Mouse (Mus musculus): ENCODE data around the gene Gtf3c2.

GRCm38 (mm10) chr5:31219474-31219873 lies 39.5 kb upstream of the Gtf3c2 start:
- no peak for TF ChIP-seq CTCF (IDR thresholded peaks at IDR 0.05; ENCODE audit: borderline replicate concordance, insufficient read depth, low read depth, low read length)
- no peak for TF ChIP-seq POLR2A (IDR thresholded peaks at IDR 0.05; ENCODE audit: borderline replicate concordance, insufficient read depth, low read length)
